Mouse (Mus musculus): Measurements from ENCODE around the gene Atp13a2.

Gene Atp13a2

GRCm38 (mm10) chr4:141012558-141012957, 25.9 kb downstream of the Atp13a2 start:
- Histone ChIP-seq H3K27me3 (ENCODE audit: insufficient read depth, low read length) (peaks cover 16% of the 10 kb centered on the region), H3K9me3 (ENCODE audit: low read length) (peaks cover 25% of the 10 kb centered on the region), H3K4me3 (replicated peaks; ENCODE audit: low read length) (no peak overlapping the region), H3K4me1 (replicated peaks; ENCODE audit: low read depth, low read length) (peaks cover 47% of the 10 kb centered on the region), H3K36me3 (ENCODE audit: insufficient read depth, low read length) (peaks cover 28% of the 10 kb centered on the region)
- TF ChIP-seq CTCF (conservative IDR thresholded peaks at IDR 0.05; ENCODE audit: low read length) (no peak), NANOG (IDR thresholded peaks at IDR 0.05; ENCODE audit: borderline replicate concordance, low read length) (no peak), POU5F1 (IDR thresholded peaks at IDR 0.05; ENCODE audit: borderline replicate concordance, low read length) (no peak)

- peaks cover 16% of the 10 kb centered on the region for H3K27me3 ChIP-seq (ENCODE audit: insufficient read depth, low read length)
- peaks cover 59% of the 10 kb centered on the region for H3K4me1 ChIP-seq (replicated peaks; ENCODE audit: low read depth, low read length)
- H3K9me3 ChIP-seq (ENCODE audit: low read length), result peaks cover 9% of the 10 kb centered on the region
- no peak overlapping the region for H3K4me3 ChIP-seq (replicated peaks; ENCODE audit: low read length)
- peaks cover 22% of the 10 kb centered on the region for H3K36me3 ChIP-seq (ENCODE audit: insufficient read depth, low read length)
- no peak for TF ChIP-seq CTCF (conservative IDR thresholded peaks at IDR 0.05; ENCODE audit: low read length)
- TF ChIP-seq POU5F1 (IDR thresholded peaks at IDR 0.05; ENCODE audit: borderline replicate concordance, low read length), result no peak
- TF ChIP-seq NANOG (IDR thresholded peaks at IDR 0.05; ENCODE audit: borderline replicate concordance, low read length), result no peak
Observed at GRCm38 (mm10) chr4:141014114-141014513, 27.4 kb downstream of the Atp13a2 start.

- peaks cover 16% of the 10 kb centered on the region for H3K27me3 ChIP-seq (ENCODE audit: insufficient read depth, low read length)
- peaks cover 29% of the 10 kb centered on the region for H3K36me3 ChIP-seq (ENCODE audit: insufficient read depth, low read length)
- peaks cover 4% of the 10 kb centered on the region for H3K9me3 ChIP-seq (ENCODE audit: low read length)
- H3K4me1 ChIP-seq (replicated peaks; ENCODE audit: low read depth, low read length), result peaks cover 66% of the 10 kb centered on the region
- TF ChIP-seq POU5F1 (IDR thresholded peaks at IDR 0.05; ENCODE audit: borderline replicate concordance, low read length), result no peak
- no peak for TF ChIP-seq NANOG (IDR thresholded peaks at IDR 0.05; ENCODE audit: borderline replicate concordance, low read length)
- TF ChIP-seq CTCF (conservative IDR thresholded peaks at IDR 0.05; ENCODE audit: low read length), result no peak
- H3K4me3 ChIP-seq (replicated peaks; ENCODE audit: low read length), result no peak overlapping the region
Observed at GRCm38 (mm10) chr4:141014856-141015255, 28.2 kb downstream of the Atp13a2 start.

- peaks cover 66% of the 10 kb centered on the region for H3K4me1 ChIP-seq (replicated peaks; ENCODE audit: low read depth, low read length)
- no peak for TF ChIP-seq NANOG (IDR thresholded peaks at IDR 0.05; ENCODE audit: borderline replicate concordance, low read length)
- no peak for TF ChIP-seq POU5F1 (IDR thresholded peaks at IDR 0.05; ENCODE audit: borderline replicate concordance, low read length)
- no peak for TF ChIP-seq CTCF (conservative IDR thresholded peaks at IDR 0.05; ENCODE audit: low read length)
- H3K4me3 ChIP-seq (replicated peaks; ENCODE audit: low read length), result no peak overlapping the region
- peaks cover 31% of the 10 kb centered on the region for H3K36me3 ChIP-seq (ENCODE audit: insufficient read depth, low read length)
- H3K9me3 ChIP-seq (ENCODE audit: low read length), result no peaks in the 10 kb centered on the region
- H3K27me3 ChIP-seq (ENCODE audit: insufficient read depth, low read length), result peaks cover 16% of the 10 kb centered on the region
Observed at GRCm38 (mm10) chr4:141015356-141015755, 28.7 kb downstream of the Atp13a2 start.

- TF ChIP-seq NANOG (IDR thresholded peaks at IDR 0.05; ENCODE audit: borderline replicate concordance, low read length) (no peak), CTCF (conservative IDR thresholded peaks at IDR 0.05; ENCODE audit: low read length) (no peak), POU5F1 (IDR thresholded peaks at IDR 0.05; ENCODE audit: borderline replicate concordance, low read length) (no peak)
- H3K9me3 ChIP-seq (ENCODE audit: low read length), result no peaks in the 10 kb centered on the region
- H3K36me3 ChIP-seq (ENCODE audit: insufficient read depth, low read length), result peaks cover 31% of the 10 kb centered on the region
- H3K4me1 ChIP-seq (replicated peaks; ENCODE audit: low read depth, low read length), result peaks cover 68% of the 10 kb centered on the region
- H3K4me3 ChIP-seq (replicated peaks; ENCODE audit: low read length), result no peak overlapping the region
- peaks cover 10% of the 10 kb centered on the region for H3K27me3 ChIP-seq (ENCODE audit: insufficient read depth, low read length)
Observed at GRCm38 (mm10) chr4:141016311-141016710, 29.6 kb downstream of the Atp13a2 start.

GRCm38 (mm10) chr4:141017657-141018436, 31.2 kb downstream of the Atp13a2 start:
- no peaks in the 10 kb centered on the region for H3K9me3 ChIP-seq (ENCODE audit: low read length)
- peaks cover 72% of the 10 kb centered on the region for H3K4me1 ChIP-seq (replicated peaks; ENCODE audit: low read depth, low read length)
- peak overlapping the region; percentile 53 for H3K4me3 ChIP-seq (replicated peaks; ENCODE audit: low read length)
- TF ChIP-seq POU5F1 (IDR thresholded peaks at IDR 0.05; ENCODE audit: borderline replicate concordance, low read length), result no peak
- TF ChIP-seq NANOG (IDR thresholded peaks at IDR 0.05; ENCODE audit: borderline replicate concordance, low read length), result no peak
- TF ChIP-seq CTCF (conservative IDR thresholded peaks at IDR 0.05; ENCODE audit: low read length), result 0 out of 2 replicates have a peak, but pooled peaks have one; percentile 3
- peaks cover 38% of the 10 kb centered on the region for H3K36me3 ChIP-seq (ENCODE audit: insufficient read depth, low read length)
- H3K27me3 ChIP-seq (ENCODE audit: insufficient read depth, low read length), result no peaks in the 10 kb centered on the region

GRCm38 (mm10) chr4:141020220-141020619, 33.5 kb downstream of the Atp13a2 start:
- H3K4me3 ChIP-seq (replicated peaks; ENCODE audit: low read length), result no peak overlapping the region

GRCm38 (mm10) chr4:141020811-141021613, 34.3 kb downstream of the Atp13a2 start:
- Histone ChIP-seq H3K36me3 (ENCODE audit: insufficient read depth, low read length) (peaks cover 53% of the 10 kb centered on the region), H3K4me3 (replicated peaks; ENCODE audit: low read length) (no peak overlapping the region), H3K9me3 (ENCODE audit: low read length) (no peaks in the 10 kb centered on the region), H3K4me1 (replicated peaks; ENCODE audit: low read depth, low read length) (peaks cover 54% of the 10 kb centered on the region), H3K27me3 (ENCODE audit: insufficient read depth, low read length) (no peaks in the 10 kb centered on the region)
- TF ChIP-seq POU5F1 (IDR thresholded peaks at IDR 0.05; ENCODE audit: borderline replicate concordance, low read length) (no peak), CTCF (conservative IDR thresholded peaks at IDR 0.05; ENCODE audit: low read length) (no peak), NANOG (IDR thresholded peaks at IDR 0.05; ENCODE audit: borderline replicate concordance, low read length) (no peak)

More at GRCm38 (mm10) chr4:141020220-141020619, 33.5 kb downstream of the Atp13a2 start:
- TF ChIP-seq NANOG (IDR thresholded peaks at IDR 0.05; ENCODE audit: borderline replicate concordance, low read length), result no peak
- TF ChIP-seq POU5F1 (IDR thresholded peaks at IDR 0.05; ENCODE audit: borderline replicate concordance, low read length), result no peak
- no peak for TF ChIP-seq CTCF (conservative IDR thresholded peaks at IDR 0.05; ENCODE audit: low read length)
- peaks cover 54% of the 10 kb centered on the region for H3K36me3 ChIP-seq (ENCODE audit: insufficient read depth, low read length)
- no peaks in the 10 kb centered on the region for H3K27me3 ChIP-seq (ENCODE audit: insufficient read depth, low read length)
- H3K9me3 ChIP-seq (ENCODE audit: low read length), result no peaks in the 10 kb centered on the region
- H3K4me1 ChIP-seq (replicated peaks; ENCODE audit: low read depth, low read length), result peaks cover 58% of the 10 kb centered on the region

All from E14TG2a.4 (cell line).